Mouse (Mus musculus): ENCODE results near the gene Olfr552. TPM values are rescaled to one million over a fixed set of nuclear protein-coding genes. Genes with fewer than 3 reads are reported as not detected.

The Olfr552 gene
- polyA plus RNA-seq (2014; fragmentation: Illumina TruSeq; extraction: RNeasy Lipid Tissue Mini Kit (QIAGEN cat#74804); ENCODE audit: low read depth, low replicate concordance), result not detected

DNA sequence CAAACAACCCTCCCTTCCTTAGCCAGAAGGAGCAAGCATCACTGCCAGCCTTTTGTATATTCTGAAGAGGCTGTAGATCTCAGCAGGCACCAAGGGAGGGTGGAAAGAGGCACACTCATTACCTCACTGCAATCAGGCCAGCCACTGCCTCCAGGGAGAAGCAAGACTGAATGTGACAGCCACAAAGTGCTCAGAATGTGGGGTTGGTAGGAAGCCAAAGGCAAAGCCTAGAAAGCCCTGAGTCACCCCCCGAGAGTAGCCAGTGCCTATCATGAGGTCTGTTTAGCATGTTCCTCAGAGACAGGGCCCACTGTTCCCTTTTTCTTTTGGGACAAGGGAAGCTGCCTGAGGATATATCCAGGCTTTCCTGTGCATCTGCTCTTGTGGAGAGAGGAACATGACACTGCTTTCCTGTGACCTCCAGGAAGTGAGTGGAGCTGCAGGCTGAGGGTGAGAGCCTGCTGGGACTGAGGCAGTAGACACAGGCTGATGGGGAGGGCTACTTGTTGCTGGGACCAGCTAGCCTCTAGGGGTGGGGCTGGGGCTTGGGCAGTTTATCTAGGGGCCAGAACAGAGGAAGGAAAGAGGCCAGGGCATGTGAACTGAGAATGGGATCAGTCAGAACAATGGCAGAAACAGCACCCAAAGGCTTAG is at the start of gene Olfr552:
Gene Olfr552, plus strand, starts transcription at position 393 of the 654 bp plus-strand sequence.

DNA sequence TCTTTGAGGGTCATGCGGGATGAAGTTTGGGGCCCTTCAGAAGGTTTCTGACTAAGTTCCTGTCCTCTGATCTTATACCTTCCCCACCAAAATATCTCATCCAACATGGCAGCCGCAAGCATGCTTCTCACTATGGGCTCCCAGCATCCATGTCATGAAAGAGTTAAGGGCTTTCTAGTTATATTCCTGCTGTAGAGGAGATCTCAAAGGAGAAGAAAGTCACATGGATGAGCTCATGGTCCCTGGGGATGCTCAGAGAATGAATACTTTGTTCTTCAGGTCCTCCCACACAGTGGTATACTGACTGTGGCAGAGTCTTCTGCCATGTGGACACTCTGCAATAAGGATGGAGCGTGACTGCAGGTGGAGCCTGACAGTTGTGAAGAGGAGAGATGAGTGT is 48.0 kb upstream of the Olfr552 start, which contains the start of gene Olfr549:
Gene Olfr549, plus strand, starts transcription at position 301 of the 400 bp plus-strand sequence.

GRCm38 (mm10) chr7:102564999-102565997 is 32.3 kb upstream of the Olfr552 start, which contains the start of gene Trim21:
Gene Trim21, minus strand, starts transcription at chr7:102565486.

GRCm38 (mm10) chr7:102571142-102571541 is 26.4 kb upstream of the Olfr552 start, which contains the start of gene Olfr550:
Gene Olfr550, plus strand, starts transcription at chr7:102571442.

DNA sequence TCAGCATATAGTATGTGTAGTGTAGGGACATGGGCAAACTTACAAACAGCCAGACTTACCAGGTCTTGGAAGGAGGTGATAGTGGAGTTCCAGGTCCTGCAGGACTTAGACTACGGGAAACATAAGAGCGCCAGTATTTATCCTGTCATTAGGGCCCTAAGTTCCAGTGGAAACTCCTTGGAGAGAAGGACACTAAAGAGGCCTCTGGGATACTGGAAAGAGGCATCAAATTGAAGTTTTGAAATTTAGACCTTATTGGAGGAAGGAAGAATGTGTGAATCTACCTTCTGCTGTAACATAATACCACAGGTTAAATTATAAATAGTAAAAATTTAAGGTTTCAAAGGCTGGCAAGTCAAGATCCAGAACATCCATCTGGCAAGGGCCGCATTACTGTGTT is 5.8 kb upstream of the Olfr552 start, which contains the start of gene Olfr551:
Gene Olfr551, minus strand, starts transcription at position 101 of the 400 bp plus-strand sequence.

DNA sequence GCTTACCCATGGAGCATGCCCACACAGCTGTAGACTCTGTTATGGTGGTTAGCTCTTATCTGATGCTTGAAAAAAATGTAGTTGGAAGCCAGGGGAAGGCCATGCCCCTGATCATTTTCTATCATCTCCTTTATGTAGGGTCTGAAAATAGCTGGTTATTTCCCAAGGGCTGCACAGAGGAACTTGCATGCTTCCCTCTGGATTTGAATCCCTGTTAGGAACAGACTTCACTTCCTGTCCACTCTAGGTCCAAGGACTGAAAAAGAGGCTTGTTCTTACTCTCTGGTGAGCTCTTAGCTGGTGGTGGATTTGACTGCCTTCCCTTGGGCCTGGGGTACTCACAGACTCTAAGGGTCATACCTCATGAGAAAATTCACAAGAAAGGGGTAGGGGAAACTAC is 20.5 kb downstream of the Olfr552 start, which contains the start of gene Olfr553:
Gene Olfr553, minus strand, starts transcription at position 101 of the 400 bp plus-strand sequence.

DNA sequence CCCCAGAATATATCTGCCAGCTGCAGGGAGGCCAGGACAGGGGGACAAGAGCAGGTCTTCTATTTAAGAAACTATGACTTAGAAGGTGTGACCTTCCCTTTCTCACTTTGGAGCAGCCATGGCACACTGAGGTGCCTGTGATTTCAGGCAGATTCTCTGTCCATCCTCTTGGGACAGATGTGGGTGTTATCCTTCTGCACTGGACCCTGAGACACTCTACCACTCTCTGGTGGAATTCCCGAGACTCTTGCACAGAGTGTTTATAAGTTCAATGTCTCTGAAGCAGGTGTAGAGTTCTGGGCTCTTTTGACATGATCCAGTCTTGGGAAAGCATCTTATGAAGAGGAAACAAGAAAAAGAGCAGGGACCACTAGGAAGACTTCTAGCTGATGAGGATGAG is 40.6 kb downstream of the Olfr552 start, which contains the start of gene Olfr554:
Gene Olfr554, plus strand, starts transcription at position 301 of the 400 bp plus-strand sequence.

Other genes starting within 250 kb of the Olfr552 start
- 47.2 TPM for gene Rrm1, start 156.1 kb upstream of the Olfr552 start, polyA plus RNA-seq (2014; fragmentation: Illumina TruSeq; extraction: RNeasy Lipid Tissue Mini Kit (QIAGEN cat#74804); ENCODE audit: low read depth, low replicate concordance)
- not detected for gene Olfr543, start 116.1 kb upstream of the Olfr552 start, polyA plus RNA-seq (2014; fragmentation: Illumina TruSeq; extraction: RNeasy Lipid Tissue Mini Kit (QIAGEN cat#74804); ENCODE audit: low read depth, low replicate concordance)
- gene Olfr544, start 109.5 kb upstream of the Olfr552 start, polyA plus RNA-seq (2014; fragmentation: Illumina TruSeq; extraction: RNeasy Lipid Tissue Mini Kit (QIAGEN cat#74804); ENCODE audit: low read depth, low replicate concordance), result not detected
- gene Olfr545, start 98.2 kb upstream of the Olfr552 start, polyA plus RNA-seq (2014; fragmentation: Illumina TruSeq; extraction: RNeasy Lipid Tissue Mini Kit (QIAGEN cat#74804); ENCODE audit: low read depth, low replicate concordance), result not detected
- not detected for gene Olfr547, start 63.0 kb upstream of the Olfr552 start, polyA plus RNA-seq (2014; fragmentation: Illumina TruSeq; extraction: RNeasy Lipid Tissue Mini Kit (QIAGEN cat#74804); ENCODE audit: low read depth, low replicate concordance)
- not detected for gene Olfr548-ps1, start 56.9 kb upstream of the Olfr552 start, polyA plus RNA-seq (2014; fragmentation: Illumina TruSeq; extraction: RNeasy Lipid Tissue Mini Kit (QIAGEN cat#74804); ENCODE audit: low read depth, low replicate concordance)
- not detected for gene Olfr549, start 47.9 kb upstream of the Olfr552 start, polyA plus RNA-seq (2014; fragmentation: Illumina TruSeq; extraction: RNeasy Lipid Tissue Mini Kit (QIAGEN cat#74804); ENCODE audit: low read depth, low replicate concordance)
- 17.0 TPM for gene Trim21, start 32.3 kb upstream of the Olfr552 start, polyA plus RNA-seq (2014; fragmentation: Illumina TruSeq; extraction: RNeasy Lipid Tissue Mini Kit (QIAGEN cat#74804); ENCODE audit: low read depth, low replicate concordance)
- not detected for gene Olfr550, start 26.3 kb upstream of the Olfr552 start, polyA plus RNA-seq (2014; fragmentation: Illumina TruSeq; extraction: RNeasy Lipid Tissue Mini Kit (QIAGEN cat#74804); ENCODE audit: low read depth, low replicate concordance)
- not detected for gene Olfr551, start 5.9 kb upstream of the Olfr552 start, polyA plus RNA-seq (2014; fragmentation: Illumina TruSeq; extraction: RNeasy Lipid Tissue Mini Kit (QIAGEN cat#74804); ENCODE audit: low read depth, low replicate concordance)
- not detected for gene Olfr553, start 20.4 kb downstream of the Olfr552 start, polyA plus RNA-seq (2014; fragmentation: Illumina TruSeq; extraction: RNeasy Lipid Tissue Mini Kit (QIAGEN cat#74804); ENCODE audit: low read depth, low replicate concordance)
- not detected for gene Olfr554, start 40.7 kb downstream of the Olfr552 start, polyA plus RNA-seq (2014; fragmentation: Illumina TruSeq; extraction: RNeasy Lipid Tissue Mini Kit (QIAGEN cat#74804); ENCODE audit: low read depth, low replicate concordance)
- gene Olfr555, start 61.1 kb downstream of the Olfr552 start, polyA plus RNA-seq (2014; fragmentation: Illumina TruSeq; extraction: RNeasy Lipid Tissue Mini Kit (QIAGEN cat#74804); ENCODE audit: low read depth, low replicate concordance), result not detected
- gene Olfr556, start 67.1 kb downstream of the Olfr552 start, polyA plus RNA-seq (2014; fragmentation: Illumina TruSeq; extraction: RNeasy Lipid Tissue Mini Kit (QIAGEN cat#74804); ENCODE audit: low read depth, low replicate concordance), result not detected
- 8.5 TPM for gene Trim68, start 89.6 kb downstream of the Olfr552 start, polyA plus RNA-seq (2014; fragmentation: Illumina TruSeq; extraction: RNeasy Lipid Tissue Mini Kit (QIAGEN cat#74804); ENCODE audit: low read depth, low replicate concordance)
- not detected for gene Olfr557, start 98.1 kb downstream of the Olfr552 start, polyA plus RNA-seq (2014; fragmentation: Illumina TruSeq; extraction: RNeasy Lipid Tissue Mini Kit (QIAGEN cat#74804); ENCODE audit: low read depth, low replicate concordance)
- 2.6 TPM for gene Olfr558, start 104.4 kb downstream of the Olfr552 start, polyA plus RNA-seq (2014; fragmentation: Illumina TruSeq; extraction: RNeasy Lipid Tissue Mini Kit (QIAGEN cat#74804); ENCODE audit: low read depth, low replicate concordance)
- gene Olfr33, start 121.3 kb downstream of the Olfr552 start, polyA plus RNA-seq (2014; fragmentation: Illumina TruSeq; extraction: RNeasy Lipid Tissue Mini Kit (QIAGEN cat#74804); ENCODE audit: low read depth, low replicate concordance), result not detected
- not detected for gene Olfr559, start 129.7 kb downstream of the Olfr552 start, polyA plus RNA-seq (2014; fragmentation: Illumina TruSeq; extraction: RNeasy Lipid Tissue Mini Kit (QIAGEN cat#74804); ENCODE audit: low read depth, low replicate concordance)
- gene Olfr560, start 161.6 kb downstream of the Olfr552 start, polyA plus RNA-seq (2014; fragmentation: Illumina TruSeq; extraction: RNeasy Lipid Tissue Mini Kit (QIAGEN cat#74804); ENCODE audit: low read depth, low replicate concordance), result not detected
- 0.52 TPM for gene Olfr78, start 161.7 kb downstream of the Olfr552 start, polyA plus RNA-seq (2014; fragmentation: Illumina TruSeq; extraction: RNeasy Lipid Tissue Mini Kit (QIAGEN cat#74804); ENCODE audit: low read depth, low replicate concordance)
- gene Olfr561, start 173.5 kb downstream of the Olfr552 start, polyA plus RNA-seq (2014; fragmentation: Illumina TruSeq; extraction: RNeasy Lipid Tissue Mini Kit (QIAGEN cat#74804); ENCODE audit: low read depth, low replicate concordance), result not detected
- gene Olfr564, start 205.7 kb downstream of the Olfr552 start, polyA plus RNA-seq (2014; fragmentation: Illumina TruSeq; extraction: RNeasy Lipid Tissue Mini Kit (QIAGEN cat#74804); ENCODE audit: low read depth, low replicate concordance), result not detected